Mouse (Mus musculus): ENCODE results near the gene Ndufa4l2. TPM values are rescaled to one million over a fixed set of nuclear protein-coding genes. Genes with fewer than 3 reads are reported as not detected.

The Ndufa4l2 gene
- polyA plus RNA-seq, 1 experiment = 1.1 TPM

DNA sequence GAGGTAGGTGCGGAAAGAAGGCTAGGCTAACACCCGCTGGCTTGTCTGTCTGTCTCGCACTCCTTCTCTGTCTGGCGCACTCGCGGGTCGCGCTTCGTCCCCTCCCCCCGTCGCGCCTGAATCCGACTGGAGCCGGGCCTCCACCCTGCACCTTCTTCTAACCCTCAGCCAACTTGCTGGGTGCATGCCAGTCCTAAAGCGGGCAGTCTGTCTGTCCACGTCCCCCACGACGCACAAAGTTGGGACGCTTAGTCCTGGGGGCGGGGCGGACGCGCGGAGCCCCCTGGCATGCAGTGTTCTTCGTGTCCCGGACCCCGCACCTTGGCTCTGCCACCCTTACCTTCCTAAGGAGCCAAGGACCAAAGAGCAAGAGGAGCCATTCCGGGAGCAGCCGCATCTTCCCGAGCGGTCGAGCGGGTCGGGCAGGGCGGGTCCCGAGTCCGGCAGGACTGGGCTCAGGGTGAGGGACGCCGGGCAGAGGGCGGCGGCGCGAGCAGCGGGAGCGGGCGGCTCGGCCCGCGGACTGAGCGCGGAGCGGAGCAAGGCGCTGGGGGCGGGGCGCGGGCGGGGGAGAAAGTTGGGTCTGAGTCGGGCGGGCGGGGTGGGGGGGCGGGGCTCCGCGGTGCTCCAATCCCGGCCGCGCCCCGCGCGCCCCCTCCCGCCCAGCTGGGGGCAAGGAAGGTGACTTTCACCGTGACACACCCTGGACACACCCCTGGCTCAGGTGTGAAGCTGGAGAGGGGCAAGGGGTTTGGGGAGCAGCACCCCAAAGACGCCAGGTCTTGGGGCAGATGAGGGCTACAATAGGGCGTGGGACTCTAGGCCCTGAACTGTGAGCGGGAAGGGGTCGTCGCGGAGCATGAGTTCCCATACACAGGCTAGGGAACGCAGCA lies 19.5 kb downstream of the Ndufa4l2 start, which contains the start of gene Nxph4:
Gene Nxph4 (minus strand): TSS at position 524 of the 893 bp plus-strand sequence.
- Histone ChIP-seq H3K27me3 (ENCODE audit: control insufficient read depth) (peaks cover 83% of the 10 kb centered on the region), H3K4me3 (replicated peaks) (no peak within 1 kb of the TSS), H3K9me3 (ENCODE audit: control insufficient read depth, low read length) (peaks cover 9% of the 10 kb centered on the region; the same call in 1 of the 2 replicates), H3K36me3 (ENCODE audit: control insufficient read depth) (no peaks in the 10 kb centered on the region; the same call in 1 of the 2 replicates), H3K4me1 (ENCODE audit: control insufficient read depth) (peaks cover 8% of the 10 kb centered on the region)
- TF ChIP-seq TAL1 (IDR thresholded peaks at IDR 0.05; ENCODE audit: low read length) (no peak), GATA1 (IDR thresholded peaks at IDR 0.05; ENCODE audit: low read length) (no peak)

DNA sequence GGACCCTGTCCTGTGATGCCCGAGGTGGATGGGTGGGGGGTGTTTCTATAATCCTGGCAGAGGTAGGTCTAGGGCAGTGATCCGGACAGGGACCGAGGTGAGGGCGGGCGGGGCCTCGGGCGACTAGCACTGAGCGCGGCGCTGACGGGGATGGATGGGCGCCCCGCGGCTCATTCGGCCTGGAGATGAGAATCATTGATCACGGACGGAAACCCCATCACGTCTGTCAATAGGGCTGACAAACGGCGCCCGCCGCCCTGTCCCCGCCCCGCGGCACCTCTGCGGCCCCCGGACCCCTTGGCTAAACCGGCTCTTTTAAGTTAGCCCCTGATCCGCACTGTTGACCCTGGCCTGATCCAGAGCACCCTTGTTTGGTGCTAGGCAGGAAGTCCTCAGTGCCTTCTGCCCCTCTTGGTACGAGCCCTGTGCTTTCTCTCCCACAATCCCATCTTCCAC lies 20.2 kb downstream of the Ndufa4l2 start:
- TF ChIP-seq GATA1 (IDR thresholded peaks at IDR 0.05; ENCODE audit: low read length) = no peak
- no peak for TF ChIP-seq TAL1 (IDR thresholded peaks at IDR 0.05; ENCODE audit: low read length)
- Histone ChIP-seq H3K36me3 (ENCODE audit: control insufficient read depth) (no peaks in the 10 kb centered on the region; the same call in 1 of the 2 replicates), H3K4me3 (replicated peaks) (no peak overlapping the region), H3K4me1 (ENCODE audit: control insufficient read depth) (peaks cover 8% of the 10 kb centered on the region), H3K9me3 (ENCODE audit: control insufficient read depth, low read length) (peaks cover 9% of the 10 kb centered on the region; the same call in 1 of the 2 replicates), H3K27me3 (ENCODE audit: control insufficient read depth) (peaks cover 77% of the 10 kb centered on the region)

DNA sequence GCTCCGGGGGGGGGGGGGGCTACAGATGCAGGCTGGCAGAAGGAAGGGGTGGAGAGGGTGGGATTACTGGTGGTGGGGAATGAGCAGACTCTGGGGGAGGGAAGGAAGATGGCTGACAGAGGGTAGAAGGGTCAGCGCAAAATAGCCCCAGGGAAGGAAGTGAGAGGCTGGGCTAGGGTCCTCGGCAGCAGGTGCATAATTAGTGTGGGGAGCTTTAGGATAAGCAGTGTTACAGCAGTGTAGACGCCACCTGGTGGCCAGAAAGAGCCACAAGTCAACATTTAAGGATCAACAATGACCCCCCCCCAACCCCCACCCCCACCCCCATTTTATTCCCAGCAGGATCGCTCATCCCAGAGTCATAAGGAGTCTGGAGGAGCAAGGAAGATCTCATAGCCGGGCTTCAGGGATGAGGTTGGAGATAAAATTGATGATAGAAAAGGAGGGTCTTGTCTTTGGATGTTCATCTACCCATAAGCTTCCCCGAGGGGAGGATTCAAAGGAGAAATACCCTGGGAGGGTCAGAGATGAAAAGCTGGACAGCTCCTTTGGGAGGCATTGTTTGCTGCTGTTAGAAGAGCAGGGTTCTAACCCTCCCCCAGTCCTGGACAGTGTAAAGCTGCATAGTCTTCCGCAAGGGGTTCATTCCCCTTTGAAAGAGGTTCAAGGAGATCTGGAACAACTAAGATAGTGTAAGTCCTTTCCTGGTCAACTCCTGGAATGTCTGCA lies 22.0 kb downstream of the Ndufa4l2 start:
- Histone ChIP-seq H3K4me1 (ENCODE audit: control insufficient read depth) (peaks cover 8% of the 10 kb centered on the region), H3K4me3 (replicated peaks) (no peak overlapping the region), H3K9me3 (ENCODE audit: control insufficient read depth, low read length) (peaks cover 9% of the 10 kb centered on the region; the same call in 1 of the 2 replicates), H3K36me3 (ENCODE audit: control insufficient read depth) (peaks cover 8% of the 10 kb centered on the region; the same call in 1 of the 2 replicates), H3K27me3 (ENCODE audit: control insufficient read depth) (peaks cover 61% of the 10 kb centered on the region)
- TF ChIP-seq TAL1 (IDR thresholded peaks at IDR 0.05; ENCODE audit: low read length) = no peak
- no peak for TF ChIP-seq GATA1 (IDR thresholded peaks at IDR 0.05; ENCODE audit: low read length)

DNA sequence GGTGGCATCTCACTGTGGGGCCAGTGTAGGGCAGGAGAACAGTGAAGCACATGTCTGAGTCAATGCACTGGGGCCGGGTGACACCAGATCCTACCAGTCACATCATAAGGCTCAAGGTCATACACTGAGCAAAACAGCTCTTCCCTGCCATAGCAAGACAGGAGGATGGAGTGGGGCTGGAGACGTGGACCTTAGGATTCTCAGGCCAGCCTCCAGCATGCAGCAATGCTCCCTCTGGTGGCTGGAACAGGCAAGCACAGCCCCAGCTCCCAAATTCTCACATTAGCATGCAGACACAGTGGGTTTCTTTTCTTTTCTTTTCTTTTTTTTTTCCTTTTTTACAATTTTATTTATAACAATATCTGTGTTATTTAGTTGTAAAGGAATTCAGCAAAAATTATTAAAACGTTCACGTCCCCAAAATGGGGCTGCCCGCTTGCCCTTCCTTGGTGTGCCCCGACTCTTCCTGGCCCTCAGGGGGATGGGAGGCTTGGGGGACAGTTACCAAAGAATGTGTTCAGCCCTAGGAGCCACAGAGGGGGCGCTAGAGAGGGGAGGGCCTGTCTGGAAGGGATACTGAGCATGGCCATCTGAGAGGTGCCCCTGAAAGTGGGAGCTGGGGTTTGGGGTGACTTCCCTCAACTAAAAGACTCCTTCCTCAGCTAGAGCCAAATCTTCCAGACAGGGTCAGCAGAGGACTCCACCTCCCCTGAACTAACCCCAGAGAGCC lies 23.3 kb downstream of the Ndufa4l2 start:
- no peak overlapping the region for H3K4me3 ChIP-seq (replicated peaks)
- peaks cover 48% of the 10 kb centered on the region for H3K27me3 ChIP-seq (ENCODE audit: control insufficient read depth)
- peaks cover 8% of the 10 kb centered on the region; the same call in 1 of the 2 replicates for H3K36me3 ChIP-seq (ENCODE audit: control insufficient read depth)
- peaks cover 8% of the 10 kb centered on the region for H3K4me1 ChIP-seq (ENCODE audit: control insufficient read depth)
- H3K9me3 ChIP-seq (ENCODE audit: control insufficient read depth, low read length) = peaks cover 7% of the 10 kb centered on the region; the same call in 1 of the 2 replicates
- no peak for TF ChIP-seq TAL1 (IDR thresholded peaks at IDR 0.05; ENCODE audit: low read length)
- no peak for TF ChIP-seq GATA1 (IDR thresholded peaks at IDR 0.05; ENCODE audit: low read length)

DNA sequence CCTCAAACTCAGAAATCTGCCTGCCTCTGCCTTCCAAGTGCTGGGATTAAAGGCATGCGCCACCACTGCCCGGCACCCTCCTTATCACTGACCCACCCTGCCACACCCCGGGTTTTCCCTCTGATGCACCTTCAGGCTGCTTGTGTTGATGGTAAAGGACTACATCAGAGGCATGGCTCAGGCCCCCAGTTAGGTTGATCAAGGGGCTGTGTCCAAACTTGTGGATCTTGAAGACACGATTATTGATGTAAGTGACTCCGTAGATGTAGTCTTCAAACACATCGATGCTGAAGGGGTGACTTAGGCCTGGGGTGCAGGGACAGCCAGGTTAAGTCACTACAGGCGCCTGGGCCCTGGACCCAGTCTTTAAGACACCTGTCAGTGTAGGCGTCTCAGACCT lies 26.7 kb downstream of the Ndufa4l2 start:
- TF ChIP-seq GATA1 (IDR thresholded peaks at IDR 0.05; ENCODE audit: low read length) (no peak), TAL1 (IDR thresholded peaks at IDR 0.05; ENCODE audit: low read length) (no peak)
- peaks cover 19% of the 10 kb centered on the region; the same call in 1 of the 2 replicates for H3K36me3 ChIP-seq (ENCODE audit: control insufficient read depth)
- H3K4me3 ChIP-seq (replicated peaks) = no peak overlapping the region
- peaks cover 13% of the 10 kb centered on the region for H3K27me3 ChIP-seq (ENCODE audit: control insufficient read depth)
- H3K4me1 ChIP-seq (ENCODE audit: control insufficient read depth) = no peaks in the 10 kb centered on the region; the same call in 1 of the 2 replicates
- no peaks in the 10 kb centered on the region for H3K9me3 ChIP-seq (ENCODE audit: control insufficient read depth, low read length)

DNA sequence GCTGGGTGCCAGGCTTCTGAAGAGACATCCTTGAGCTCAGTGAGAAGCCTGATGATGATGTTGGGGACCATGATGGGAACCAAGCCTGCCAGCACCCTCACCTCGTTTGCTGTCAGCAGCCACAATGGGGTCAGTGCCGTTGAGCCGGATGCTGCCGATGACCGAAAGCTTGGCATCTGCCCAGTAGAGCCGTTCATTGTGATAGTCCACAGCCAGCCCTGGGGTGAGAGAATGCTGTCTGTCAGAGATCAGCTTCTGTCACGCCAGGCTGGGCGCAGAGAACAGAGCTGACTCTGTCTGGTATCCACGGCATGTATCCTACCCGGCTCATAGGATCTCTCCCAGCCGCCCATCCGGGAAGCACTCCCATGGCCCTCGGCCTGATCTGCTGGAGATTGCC lies 27.3 kb downstream of the Ndufa4l2 start:
- peaks cover 9% of the 10 kb centered on the region for H3K27me3 ChIP-seq (ENCODE audit: control insufficient read depth)
- peaks cover 23% of the 10 kb centered on the region; the same call in 1 of the 2 replicates for H3K36me3 ChIP-seq (ENCODE audit: control insufficient read depth)
- no peaks in the 10 kb centered on the region; the same call in 1 of the 2 replicates for H3K4me1 ChIP-seq (ENCODE audit: control insufficient read depth)
- no peak overlapping the region for H3K4me3 ChIP-seq (replicated peaks)
- no peaks in the 10 kb centered on the region for H3K9me3 ChIP-seq (ENCODE audit: control insufficient read depth, low read length)
- TF ChIP-seq TAL1 (IDR thresholded peaks at IDR 0.05; ENCODE audit: low read length) (no peak), GATA1 (IDR thresholded peaks at IDR 0.05; ENCODE audit: low read length) (no peak)

DNA sequence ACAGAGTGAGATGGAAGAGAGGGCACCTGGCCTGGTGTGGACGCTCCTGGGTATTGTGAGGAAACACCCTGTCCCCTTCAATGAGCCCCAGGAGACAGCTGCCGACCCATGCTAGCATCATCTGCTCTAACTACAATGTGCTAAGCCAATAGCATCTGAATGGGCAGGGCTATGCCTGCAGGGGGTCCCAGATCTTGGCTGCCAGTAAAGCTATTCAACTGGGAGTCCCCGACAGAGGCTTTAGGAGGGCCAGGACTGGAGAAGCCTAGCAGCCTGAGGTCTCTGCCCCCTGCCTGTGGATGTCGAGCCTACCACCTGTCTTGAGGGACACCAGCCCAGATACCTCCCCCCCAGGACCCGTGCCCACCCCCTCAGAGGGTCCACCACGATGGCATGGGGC lies 28.0 kb downstream of the Ndufa4l2 start:
- Histone ChIP-seq H3K4me3 (replicated peaks) (no peak overlapping the region), H3K36me3 (ENCODE audit: control insufficient read depth) (peaks cover 26% of the 10 kb centered on the region; the same call in 1 of the 2 replicates), H3K9me3 (ENCODE audit: control insufficient read depth, low read length) (no peaks in the 10 kb centered on the region), H3K4me1 (ENCODE audit: control insufficient read depth) (no peaks in the 10 kb centered on the region; the same call in 1 of the 2 replicates), H3K27me3 (ENCODE audit: control insufficient read depth) (peaks cover 4% of the 10 kb centered on the region)
- no peak for TF ChIP-seq TAL1 (IDR thresholded peaks at IDR 0.05; ENCODE audit: low read length)
- TF ChIP-seq GATA1 (IDR thresholded peaks at IDR 0.05; ENCODE audit: low read length) = no peak

DNA sequence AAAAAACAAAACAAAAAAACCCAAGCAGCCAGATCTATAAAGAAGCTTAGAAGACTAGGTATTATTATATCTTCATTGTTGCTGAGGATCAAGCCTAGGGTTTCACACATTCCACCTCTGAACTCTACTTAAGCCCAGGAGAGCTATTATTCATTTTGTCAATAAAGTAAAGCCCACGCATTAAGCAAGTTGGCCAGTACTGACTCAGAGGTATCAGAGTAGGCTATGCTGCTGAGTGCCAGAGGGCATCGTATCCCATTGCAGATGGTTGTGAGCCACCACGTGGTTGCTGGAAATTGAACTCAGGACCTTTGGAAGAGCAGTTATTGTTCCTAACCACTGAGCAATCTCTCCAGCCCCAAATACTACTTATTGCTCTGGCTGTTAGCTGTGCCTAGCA lies 29.1 kb downstream of the Ndufa4l2 start:
- H3K4me3 ChIP-seq (replicated peaks) = no peak overlapping the region
- H3K9me3 ChIP-seq (ENCODE audit: control insufficient read depth, low read length) = no peaks in the 10 kb centered on the region
- peaks cover 32% of the 10 kb centered on the region for H3K36me3 ChIP-seq (ENCODE audit: control insufficient read depth)
- H3K27me3 ChIP-seq (ENCODE audit: control insufficient read depth) = peaks cover 6% of the 10 kb centered on the region; the same call in 1 of the 2 replicates
- H3K4me1 ChIP-seq (ENCODE audit: control insufficient read depth) = no peaks in the 10 kb centered on the region; the same call in 1 of the 2 replicates
- TF ChIP-seq GATA1 (IDR thresholded peaks at IDR 0.05; ENCODE audit: low read length) (no peak), TAL1 (IDR thresholded peaks at IDR 0.05; ENCODE audit: low read length) (no peak)
